Mouse (Mus musculus): ENCODE results near the gene Coa3. TPM values are rescaled to one million over a fixed set of nuclear protein-coding genes. Genes with fewer than 3 reads are reported as not detected.

Gene Coa3
- total RNA-seq, 1 experiment from 2014 or later: 43.1 TPM

- no peak for ATAC-seq (replicated peaks; ENCODE audit: low read depth, poor library complexity, severe bottlenecking)
These were observed 48.8 kb downstream of the Coa3 start for GRCm38 (mm10) chr11:101230061-101230511.

DNA sequence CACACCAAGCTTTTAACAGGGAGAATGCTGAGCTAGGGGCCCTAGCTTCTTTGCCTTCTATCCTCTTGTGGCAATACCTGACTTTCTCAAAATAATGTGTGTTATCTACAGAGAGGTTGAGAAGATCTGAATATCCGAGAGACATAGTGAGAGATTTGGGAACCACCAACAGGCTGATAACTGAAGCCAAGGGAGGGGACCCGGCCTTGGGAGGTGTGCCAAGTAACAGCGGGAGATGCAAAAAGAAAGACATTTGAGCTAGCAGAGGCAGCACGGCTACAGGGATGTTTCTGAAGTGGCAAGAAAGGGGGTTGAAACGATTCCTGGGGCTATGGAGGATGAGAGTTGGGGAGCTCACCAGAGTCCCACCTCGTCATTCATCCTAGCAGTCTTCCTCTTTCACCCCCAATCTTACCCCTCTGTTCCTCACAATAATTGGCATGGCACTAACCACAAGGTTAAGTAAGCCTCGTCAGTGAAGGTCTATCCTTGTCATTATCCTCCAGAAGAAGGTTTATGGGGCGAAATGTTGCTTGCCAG is 49.5 kb downstream of the Coa3 start:
- no peak for ATAC-seq (replicated peaks; ENCODE audit: low read depth, poor library complexity, severe bottlenecking)

Other genes starting within 250 kb of the Coa3 start
- 4.5 and 8.3 TPM in 2 replicates for gene Naglu, start 209.1 kb downstream of the Coa3 start, total RNA-seq (2017)
- gene Hsd17b1, start 200.7 kb downstream of the Coa3 start, total RNA-seq (2017): 1.2 TPM in 1 of 2 replicates, not detected in the other
- 13.3 and 23.2 TPM in 2 replicates for gene Coasy, start 196.5 kb downstream of the Coa3 start, total RNA-seq (2017)
- gene Mlx, start 191.8 kb downstream of the Coa3 start, total RNA-seq (2017): 30.0 and 31.1 TPM in 2 replicates
- 46.7 and 57.6 TPM in 2 replicates for gene Psmc3ip, start 183.7 kb downstream of the Coa3 start, total RNA-seq (2017)
- gene Retreg3, start 159.2 kb downstream of the Coa3 start, total RNA-seq (2017): 21.7 and 32.1 TPM in 2 replicates
- 32.5 and 37.8 TPM in 2 replicates for gene Tubg1, start 159.2 kb downstream of the Coa3 start, total RNA-seq (2017)
- not detected in 2 replicates for gene Tubg2, start 123.2 kb downstream of the Coa3 start, total RNA-seq (2017)
- gene Cntnap1, start 108.6 kb downstream of the Coa3 start, total RNA-seq (2017): 0.05 TPM in 2 replicates
- 0.15 and 0.32 TPM in 2 replicates for gene Plekhh3, start 107.8 kb downstream of the Coa3 start, total RNA-seq (2017)
- not detected in 2 replicates for gene Ccr10, start 103.7 kb downstream of the Coa3 start, total RNA-seq (2017)
- 15.3 and 22.8 TPM in 2 replicates for gene Ezh1, start 52.7 kb downstream of the Coa3 start, total RNA-seq (2017)
- gene Ramp2, start 33.1 kb downstream of the Coa3 start, total RNA-seq (2017): 0.58 TPM in 1 of 2 replicates, not detected in the other
- 51.5 and 61.9 TPM in 2 replicates for gene Vps25, start 25.4 kb downstream of the Coa3 start, total RNA-seq (2017)
- not detected in 2 replicates for gene Wnk4, start 18.5 kb downstream of the Coa3 start, total RNA-seq (2017)
- gene Cntd1, start 102 bp downstream of the Coa3 start, total RNA-seq (2017): 1.5 and 5.4 TPM in 2 replicates
- 152 and 208 TPM in 2 replicates for gene Becn1, start 23.2 kb upstream of the Coa3 start, total RNA-seq (2017)
- 112 and 153 TPM in 2 replicates for gene Psme3, start 37.1 kb upstream of the Coa3 start, total RNA-seq (2017)
- 0.78 and 2.4 TPM in 2 replicates for gene Aoc2, start 45.9 kb upstream of the Coa3 start, total RNA-seq (2017)
- under 0.01 and 0.29 TPM in 2 replicates for gene Aoc3, start 51.5 kb upstream of the Coa3 start, total RNA-seq (2017)
- gene G6pc, start 88.4 kb upstream of the Coa3 start, total RNA-seq (2017): not detected in 2 replicates
- 51.6 and 69.0 TPM in 2 replicates for gene Aarsd1, start 138.5 kb upstream of the Coa3 start, total RNA-seq (2017)
- 1.1 and 17.0 TPM in 2 replicates for gene Gm27029, start 145.7 kb upstream of the Coa3 start, total RNA-seq (2017)
- 3.1 and 5.4 TPM in 2 replicates for gene Rundc1, start 146.0 kb upstream of the Coa3 start, total RNA-seq (2017)
- not detected in 2 replicates for gene Ptges3l, start 146.2 kb upstream of the Coa3 start, total RNA-seq (2017)
- 3,230 and 4,557 TPM in 2 replicates for gene Rpl27, start 163.2 kb upstream of the Coa3 start, total RNA-seq (2017)
- 29.9 and 33.1 TPM in 2 replicates for gene Ifi35, start 169.3 kb upstream of the Coa3 start, total RNA-seq (2017)
- 2.8 and 3.1 TPM in 2 replicates for gene Rnd2, start 185.9 kb upstream of the Coa3 start, total RNA-seq (2017)
- gene Vat1, start 187.1 kb upstream of the Coa3 start, total RNA-seq (2017): 14.4 and 15.5 TPM in 2 replicates

Data from common myeloid progenitor, adult 5-6 weeks (primary cell).